Mouse (Mus musculus): ENCODE data around the gene Gabarap. TPM values are rescaled to one million over a fixed set of nuclear protein-coding genes. Genes with fewer than 3 reads are reported as not detected.

Gabarap gene
- total and polyA plus RNA-seq, 3 experiments: 189 to 352 (median 213) TPM

- dilution Hi-C loops (cut with MboI; ENCODE audit: extremely low pct_ligation_motif_present, extremely low pct_unique_long_range_greater_than_20kb, low sequenced_read_pairs): no loop called here
- Histone ChIP-seq H3K9me3 (replicated peaks; ENCODE audit: low read length) (no peaks in the 10 kb centered on the region), H3K27me3 (replicated peaks) (peaks cover 15% of the 10 kb centered on the region), H3K79me2 (replicated peaks; ENCODE audit: control insufficient read depth, extremely low read depth, insufficient read depth, poor library complexity, severe bottlenecking) (no peaks in the 10 kb centered on the region), H3K4me3 (replicated peaks in 1 of 3; ENCODE audit: low read depth in 2 of 3, low read length in 2 of 3, poor library complexity in 1 of 3) (no peak overlapping the region), H3K4me2 (ENCODE audit: insufficient read depth, low read depth, poor library complexity, severe bottlenecking) (no peak overlapping the region), H3K36me3 (replicated peaks in 1 of 2; ENCODE audit: control insufficient read depth in 1 of 2, insufficient read depth in 1 of 2, low read length in 1 of 2) (peaks cover 0 to 15% of the 10 kb centered on the region in 2 experiments), H3K4me1 (ENCODE audit: control insufficient read depth in 1 of 2, insufficient read depth in 2 of 2) (peaks cover 21 to 36% of the 10 kb centered on the region in 2 experiments), H3K9ac (ENCODE audit: insufficient read depth, low read depth) (no peak overlapping the region), H3K27ac (ENCODE audit: insufficient read depth, low read depth) (no peak overlapping the region)
- in situ Hi-C loops (cut with MboI; ENCODE audit: low pct_ligation_motif_present, low pct_unique_long_range_greater_than_20kb, low sequenced_read_pairs): no loop called here
- DNase-seq (ENCODE audit: extremely low read depth): no peak
- TF ChIP-seq POLR2A (IDR thresholded peaks at IDR 0.05; ENCODE audit: low read depth, low read length) (no peak), IRF4 (IDR thresholded peaks at IDR 0.05; ENCODE audit: low read depth, low read length) (no peak), POLR2AphosphoS2 (IDR thresholded peaks at IDR 0.05; ENCODE audit: low read depth, low read length) (no peak), UBTF (IDR thresholded peaks at IDR 0.05; ENCODE audit: low read depth, low read length) (no peak)
Observed at GRCm38 (mm10) chr11:69945216-69945615, 45.7 kb upstream of the Gabarap start.

GRCm38 (mm10) chr11:69945997-69946891 is 44.7 kb upstream of the Gabarap start:
- no peak overlapping the region for H3K27ac ChIP-seq (ENCODE audit: insufficient read depth, low read depth)
- H3K9me3 ChIP-seq (replicated peaks; ENCODE audit: low read length): no peaks in the 10 kb centered on the region
- peak; percentile 61 for DNase-seq (ENCODE audit: extremely low read depth)
- H3K9ac ChIP-seq (ENCODE audit: insufficient read depth, low read depth): no peak overlapping the region
- H3K36me3 ChIP-seq (replicated peaks in 1 of 2; ENCODE audit: control insufficient read depth in 1 of 2, insufficient read depth in 1 of 2, low read length in 1 of 2): peaks cover 0 to 15% of the 10 kb centered on the region in 2 experiments
- peak; percentile 49; the same call in 1 of the 2 replicates for TF ChIP-seq EP300 (IDR thresholded peaks at IDR 0.05; ENCODE audit: low read length)
- TF ChIP-seq POLR2A (IDR thresholded peaks at IDR 0.05; ENCODE audit: low read depth, low read length): 0 out of 2 replicates have a peak, but pooled peaks have one; percentile 33
- TF ChIP-seq ETS1 (conservative IDR thresholded peaks at IDR 0.05; ENCODE audit: low read depth, low read length): 0 out of 2 replicates have a peak, but pooled peaks have one; percentile 25
- peak; percentile 13; the same call in 1 of the 2 replicates for TF ChIP-seq BHLHE40 (IDR thresholded peaks at IDR 0.05; ENCODE audit: low read depth, low read length)
- peak; percentile 24; the same call in 1 of the 2 replicates for TF ChIP-seq TCF12 (IDR thresholded peaks at IDR 0.05; ENCODE audit: low read depth, low read length)
- TF ChIP-seq MEF2A (IDR thresholded peaks at IDR 0.05; ENCODE audit: borderline replicate concordance, low read depth, low read length): peak; percentile 25; the same call in 1 of the 2 replicates
- TF ChIP-seq NRF1 (IDR thresholded peaks at IDR 0.05; ENCODE audit: low read depth, low read length): 0 out of 2 replicates have a peak, but pooled peaks have one; percentile 15
- TF ChIP-seq UBTF (IDR thresholded peaks at IDR 0.05; ENCODE audit: low read depth, low read length): no peak
- TF ChIP-seq HCFC1 (IDR thresholded peaks at IDR 0.05; ENCODE audit: low read depth, low read length): peak; percentile 21; the same call in 1 of the 2 replicates
- no peak for TF ChIP-seq MYC (IDR thresholded peaks at IDR 0.05; ENCODE audit: low read depth, low read length)
- peak; percentile 54 for TF ChIP-seq IRF4 (IDR thresholded peaks at IDR 0.05; ENCODE audit: low read depth, low read length)
- TF ChIP-seq CHD2 (IDR thresholded peaks at IDR 0.05; ENCODE audit: low read length): no peak
- TF ChIP-seq MAFK (IDR thresholded peaks at IDR 0.05; ENCODE audit: insufficient replicate concordance, low read length): no peak
- no peak for TF ChIP-seq USF2 (conservative IDR thresholded peaks at IDR 0.05; ENCODE audit: low read depth, low read length)
- TF ChIP-seq SIN3A (IDR thresholded peaks at IDR 0.05; ENCODE audit: low read length): peak; percentile 11; the same call in 1 of the 2 replicates
- in situ Hi-C loops (cut with MboI; ENCODE audit: low pct_ligation_motif_present, low pct_unique_long_range_greater_than_20kb, low sequenced_read_pairs): no loop called here
- no peak overlapping the region for H3K4me3 ChIP-seq (replicated peaks in 1 of 3; ENCODE audit: low read depth in 2 of 3, low read length in 2 of 3, poor library complexity in 1 of 3)
- peaks cover 11% of the 10 kb centered on the region for H3K27me3 ChIP-seq (replicated peaks)
- H3K4me1 ChIP-seq (ENCODE audit: control insufficient read depth in 1 of 2, insufficient read depth in 2 of 2): peaks cover 21 to 36% of the 10 kb centered on the region in 2 experiments
- peak overlapping the region; percentile 17 for H3K4me2 ChIP-seq (ENCODE audit: insufficient read depth, low read depth, poor library complexity, severe bottlenecking)
- no peaks in the 10 kb centered on the region for H3K79me2 ChIP-seq (replicated peaks; ENCODE audit: control insufficient read depth, extremely low read depth, insufficient read depth, poor library complexity, severe bottlenecking)
- dilution Hi-C loops (cut with MboI; ENCODE audit: extremely low pct_ligation_motif_present, extremely low pct_unique_long_range_greater_than_20kb, low sequenced_read_pairs): no loop called here
